Mouse (Mus musculus): Measurements from ENCODE around the gene Srprb. TPM values are rescaled to one million over a fixed set of nuclear protein-coding genes. Genes with fewer than 3 reads are reported as not detected.
"Not testable (repeated sequence)": the region's sequence is repeated elsewhere in the genome, so short reads cannot be mapped to it uniquely, and the experiment has no call there.

The Srprb gene
- total RNA-seq, 2 experiments from 2014 or later, result 19.8 to 22.3 TPM

- DNase-seq (ENCODE audit: low spot score in 2 of 2), result no peak
Observed at GRCm38 (mm10) chr9:103212654-103213420, 10.9 kb upstream of the Srprb start.

GRCm38 (mm10) chr9:103208802-103209423 is 7.0 kb upstream of the Srprb start:
- DNase-seq (ENCODE audit: low spot score in 2 of 2), result no peak

- peak; percentile 37 to 59 for DNase-seq (ENCODE audit: low spot score in 2 of 2)
Observed at GRCm38 (mm10) chr9:103207846-103208245, 5.9 kb upstream of the Srprb start.

GRCm38 (mm10) chr9:103205786-103206185 is 3.8 kb upstream of the Srprb start:
- DNase-seq (ENCODE audit: low spot score in 2 of 2), result no peak

GRCm38 (mm10) chr9:103188416-103188815 is 13.5 kb downstream of the Srprb start:
- DNase-seq (ENCODE audit: low spot score in 2 of 2), result no peak

- DNase-seq (ENCODE audit: low spot score in 2 of 2), result peak in 1 of 2 experiments; percentile 55
Observed at GRCm38 (mm10) chr9:103186747-103187146, 15.2 kb downstream of the Srprb start.

- no peak for DNase-seq (ENCODE audit: low spot score in 2 of 2)
Observed at GRCm38 (mm10) chr9:103185946-103186345, 16.0 kb downstream of the Srprb start.

- no peak for DNase-seq (ENCODE audit: low spot score in 2 of 2)
Observed at GRCm38 (mm10) chr9:103184855-103185254, 17.1 kb downstream of the Srprb start.

- no peak for DNase-seq (ENCODE audit: low spot score in 2 of 2)
Observed at GRCm38 (mm10) chr9:103181886-103182285, 20.1 kb downstream of the Srprb start.

- DNase-seq (ENCODE audit: low spot score in 2 of 2), result peak; percentile 50 to 82
Observed at GRCm38 (mm10) chr9:103180807-103181565, 21.0 kb downstream of the Srprb start.

- DNase-seq (ENCODE audit: low spot score in 2 of 2), result peak in 1 of 2 experiments; percentile 64
Observed at GRCm38 (mm10) chr9:103180303-103180702, 21.6 kb downstream of the Srprb start.

GRCm38 (mm10) chr9:103175692-103176091 is 26.2 kb downstream of the Srprb start:
- no peak for DNase-seq (ENCODE audit: low spot score in 2 of 2)

GRCm38 (mm10) chr9:103174771-103175519 is 27.0 kb downstream of the Srprb start:
- DNase-seq (ENCODE audit: low spot score in 2 of 2), result no peak

GRCm38 (mm10) chr9:103168771-103169170 is 33.2 kb downstream of the Srprb start:
- DNase-seq (ENCODE audit: low spot score in 2 of 2), result no peak

- DNase-seq (ENCODE audit: low spot score in 2 of 2), result no peak
Observed at GRCm38 (mm10) chr9:103168046-103168445, 33.9 kb downstream of the Srprb start.

- DNase-seq (ENCODE audit: low spot score in 2 of 2), result no peak
Observed at GRCm38 (mm10) chr9:103163806-103164205, 38.1 kb downstream of the Srprb start.

- not testable (repeated sequence) for DNase-seq (ENCODE audit: low spot score in 2 of 2)
Observed at GRCm38 (mm10) chr9:103155158-103155557, 46.8 kb downstream of the Srprb start.

GRCm38 (mm10) chr9:103154568-103154967 is 47.4 kb downstream of the Srprb start:
- no peak for DNase-seq (ENCODE audit: low spot score in 2 of 2)

GRCm38 (mm10) chr9:103153286-103153685 is 48.7 kb downstream of the Srprb start:
- no peak for DNase-seq (ENCODE audit: low spot score in 2 of 2)

GRCm38 (mm10) chr9:103149074-103149799 is 52.7 kb downstream of the Srprb start:
- no peak for DNase-seq (ENCODE audit: low spot score in 2 of 2)
